Mouse (Mus musculus) heart, adult 2 months (tissue): ENCODE results near the gene Fndc1. TPM values are rescaled to one million over a fixed set of nuclear protein-coding genes. Genes with fewer than 3 reads are reported as not detected.

Experiments
- DNase-seq, 2 experiments: peaks; one replicate each; pipeline ENCODE4 v3.0.0; 2021
- H3K27ac ChIP-seq: fragments of 200-600 bp; 2 replicates; pipeline ENCODE4 v1.8.1; 2022
- H3K27me3 ChIP-seq: fragments of 200-500 bp; 2 replicates; pipeline ENCODE4 v1.6.1; 2012; ENCODE audit warnings: mild to moderate bottlenecking, low read length, inconsistent platforms, mixed read lengths; ENCODE audit not compliant: control insufficient read depth, insufficient read depth
- H3K36me3 ChIP-seq: fragments of 200-500 bp; 2 replicates; pipeline ENCODE4 v1.6.1; 2012; ENCODE audit warnings: low read length, inconsistent platforms; ENCODE audit not compliant: control insufficient read depth, insufficient read depth
- H3K4me1 ChIP-seq: fragments of 200-500 bp; 2 replicates; pipeline ENCODE4 v1.6.1; 2011; ENCODE audit warnings: low read length; ENCODE audit not compliant: control insufficient read depth, insufficient read depth
- H3K4me3 ChIP-seq: fragments of 200-600 bp; 2 replicates; pipeline ENCODE4 v1.8.1; 2022
- H3K79me2 ChIP-seq: fragments of 200-500 bp; replicated peaks from 2 replicates; pipeline ENCODE4 v1.6.1; 2012; ENCODE audit warnings: mild to moderate bottlenecking, inconsistent platforms, low read length, moderate library complexity, mixed read lengths; ENCODE audit not compliant: control insufficient read depth, insufficient read depth
- H3K9ac ChIP-seq: fragments of 200-500 bp; 2 replicates; pipeline ENCODE4 v1.6.1; 2012; ENCODE audit warnings: low read depth, mild to moderate bottlenecking, control low read depth, inconsistent platforms, low read length, mixed read lengths
- CTCF ChIP-seq: fragments of 200-600 bp; IDR thresholded peaks from 2 replicates; pipeline ENCODE4 v1.8.1; 2022; ENCODE audit warnings: antibody characterized with exemption, mild to moderate bottlenecking, moderate library complexity
- EP300 ChIP-seq: fragments of 200-500 bp; IDR thresholded peaks from 2 replicates; pipeline ENCODE4 v1.6.1; 2011; ENCODE audit warnings: low read depth, low read length, control low read depth; ENCODE audit not compliant: insufficient read depth
- POLR2A ChIP-seq: fragments of 200-500 bp; IDR thresholded peaks from 2 replicates; pipeline ENCODE4 v1.6.1; 2011; ENCODE audit warnings: mild to moderate bottlenecking, low read depth, low read length, control low read depth; ENCODE audit not compliant: insufficient read depth
- WGBS: fragments of 180-500 bp; shearing (Covaris S2); methylation state at CpG from one replicate; pipeline ENCODE4 v1.1.7; 2018; 5-methylcytosine and 5-hydroxymethylcytosine counted together
- intact Hi-C: fragments of 180-260 bp; cut with DNase I; formaldehyde crosslinking; loops from one replicate; pipeline ENCODE4 v1.15.1; 2025
- polyA plus RNA-seq: library from polyadenylated mRNA; depleted of rRNA; stranded (reverse); fragments of >200 nt; gene quantifications from 2 replicates; pipeline ENCODE4 v1.2.3, GENCODE M21; 2012
- total RNA-seq, 2 experiments: library from RNA; stranded (reverse); gene quantifications; 2 replicates each; pipeline ENCODE4 v1.2.3; 2021

Gene Fndc1
- total and polyA plus RNA-seq, 3 experiments, result 8.5 to 15.4 (median 11.5) TPM

GRCm38 (mm10) chr17:7857658-7858057 is 30.6 kb upstream of the Fndc1 start:
- H3K27me3 ChIP-seq, result no peaks in the 10 kb centered on the region
- no peaks in the 10 kb centered on the region for H3K4me1 ChIP-seq
- H3K27ac ChIP-seq, result no peak overlapping the region
- H3K36me3 ChIP-seq, result no peaks in the 10 kb centered on the region
- no peaks in the 10 kb centered on the region for H3K79me2 ChIP-seq
- no peak for TF ChIP-seq CTCF
- no peak for TF ChIP-seq POLR2A
- no peak for TF ChIP-seq EP300
- intact Hi-C loops, result no loop called here
- no peak overlapping the region for H3K4me3 ChIP-seq
- WGBS, result 73% methylated on average over 6 of the region's 6 CpGs
- H3K9ac ChIP-seq, result no peak overlapping the region
- DNase-seq, result no peak

GRCm38 (mm10) chr17:7855851-7856250 is 28.7 kb upstream of the Fndc1 start:
- no peaks in the 10 kb centered on the region for H3K79me2 ChIP-seq
- no peaks in the 10 kb centered on the region for H3K36me3 ChIP-seq
- no peak overlapping the region for H3K4me3 ChIP-seq
- H3K9ac ChIP-seq, result no peak overlapping the region
- intact Hi-C loops, result no loop called here
- WGBS, result 40% methylated on average over 8 of the region's 8 CpGs
- no peaks in the 10 kb centered on the region for H3K4me1 ChIP-seq
- TF ChIP-seq EP300 (no peak), POLR2A (no peak), CTCF (no peak)
- DNase-seq, result no peak
- no peaks in the 10 kb centered on the region for H3K27me3 ChIP-seq
- no peak overlapping the region for H3K27ac ChIP-seq

- no peaks in the 10 kb centered on the region for H3K27me3 ChIP-seq
- H3K4me1 ChIP-seq, result no peaks in the 10 kb centered on the region
- 42% methylated on average over 4 of the region's 4 CpGs for WGBS
- no peak for DNase-seq
- intact Hi-C loops, result no loop called here
- H3K27ac ChIP-seq, result no peak overlapping the region
- no peak overlapping the region for H3K9ac ChIP-seq
- TF ChIP-seq EP300, result no peak
- TF ChIP-seq CTCF, result no peak
- no peak for TF ChIP-seq POLR2A
- H3K36me3 ChIP-seq, result no peaks in the 10 kb centered on the region
- no peaks in the 10 kb centered on the region for H3K79me2 ChIP-seq
- no peak overlapping the region for H3K4me3 ChIP-seq
Observed at GRCm38 (mm10) chr17:7851979-7852378, 24.9 kb upstream of the Fndc1 start.

GRCm38 (mm10) chr17:7851527-7851926 is 24.4 kb upstream of the Fndc1 start:
- no peaks in the 10 kb centered on the region for H3K36me3 ChIP-seq
- H3K79me2 ChIP-seq, result no peaks in the 10 kb centered on the region
- no peaks in the 10 kb centered on the region for H3K27me3 ChIP-seq
- DNase-seq, result no peak
- no peak overlapping the region for H3K4me3 ChIP-seq
- 57% methylated on average over 7 of the region's 9 CpGs for WGBS
- no peak for TF ChIP-seq POLR2A
- no peak for TF ChIP-seq CTCF
- no peak for TF ChIP-seq EP300
- H3K4me1 ChIP-seq, result no peaks in the 10 kb centered on the region
- H3K27ac ChIP-seq, result no peak overlapping the region
- intact Hi-C loops, result no loop called here
- H3K9ac ChIP-seq, result no peak overlapping the region

GRCm38 (mm10) chr17:7850246-7850645 is 23.1 kb upstream of the Fndc1 start:
- H3K4me3 ChIP-seq, result no peak overlapping the region
- H3K4me1 ChIP-seq, result no peaks in the 10 kb centered on the region
- H3K36me3 ChIP-seq, result no peaks in the 10 kb centered on the region
- H3K27ac ChIP-seq, result no peak overlapping the region
- H3K9ac ChIP-seq, result no peak overlapping the region
- WGBS, result 83% methylated on average over 6 of the region's 6 CpGs
- intact Hi-C loops, result no loop called here
- H3K27me3 ChIP-seq, result no peaks in the 10 kb centered on the region
- DNase-seq, result no peak
- no peak for TF ChIP-seq CTCF
- TF ChIP-seq POLR2A, result no peak
- TF ChIP-seq EP300, result no peak
- no peaks in the 10 kb centered on the region for H3K79me2 ChIP-seq

GRCm38 (mm10) chr17:7840505-7841290 is 13.6 kb upstream of the Fndc1 start:
- Histone ChIP-seq H3K4me1 (no peaks in the 10 kb centered on the region; the same call in 1 of the 2 replicates), H3K27ac (no peak overlapping the region), H3K79me2 (no peaks in the 10 kb centered on the region), H3K9ac (no peak overlapping the region), H3K27me3 (no peaks in the 10 kb centered on the region), H3K4me3 (no peak overlapping the region), H3K36me3 (no peaks in the 10 kb centered on the region)
- intact Hi-C loops, result no loop called here
- peak; percentile 82 for TF ChIP-seq EP300
- TF ChIP-seq POLR2A, result no peak
- TF ChIP-seq CTCF, result no peak
- WGBS, result 33% methylated on average over 12 of the region's 12 CpGs
- peak; percentile 66 to 81 for DNase-seq
